Mouse (Mus musculus): ENCODE measurements around the gene 4933436I01Rik. TPM values are rescaled to one million over a fixed set of nuclear protein-coding genes. Genes with fewer than 3 reads are reported as not detected.

The 4933436I01Rik gene
- not detected in 2 replicates for polyA plus RNA-seq (2011; ENCODE audit: insufficient read length, low read depth, missing spikeins)

- no peak for TF ChIP-seq POLR2A (IDR thresholded peaks at IDR 0.05; ENCODE audit: low read depth, low read length)
- TF ChIP-seq CTCF (IDR thresholded peaks at IDR 0.05; ENCODE audit: borderline replicate concordance, insufficient read depth, low read length): no peak
- Histone ChIP-seq H3K4me1 (ENCODE audit: control insufficient read depth, insufficient read depth, low read length) (no peaks in the 10 kb centered on the region), H3K4me3 (ENCODE audit: insufficient read depth, low read length) (no peak within 1 kb of the TSS), H3K27ac (ENCODE audit: insufficient read depth, low read length) (no peak within 1 kb of the TSS)
Measured at GRCm38 (mm10) chrX:67921350-67921749, at the start of gene 4933436I01Rik. Gene 4933436I01Rik (minus strand): TSS chrX:67921450.

- no peaks in the 10 kb centered on the region for H3K4me1 ChIP-seq (ENCODE audit: control insufficient read depth, insufficient read depth, low read length)
- no peak overlapping the region for H3K4me3 ChIP-seq (ENCODE audit: insufficient read depth, low read length)
- no peak overlapping the region for H3K27ac ChIP-seq (ENCODE audit: insufficient read depth, low read length)
- TF ChIP-seq CTCF (IDR thresholded peaks at IDR 0.05; ENCODE audit: borderline replicate concordance, insufficient read depth, low read length): no peak
- TF ChIP-seq POLR2A (IDR thresholded peaks at IDR 0.05; ENCODE audit: low read depth, low read length): no peak
Measured at GRCm38 (mm10) chrX:67924769-67925470, 3.7 kb upstream of the 4933436I01Rik start.

GRCm38 (mm10) chrX:67883406-67883805 is 37.8 kb downstream of the 4933436I01Rik start:
- no peaks in the 10 kb centered on the region for H3K4me1 ChIP-seq (ENCODE audit: control insufficient read depth, insufficient read depth, low read length)
- H3K4me3 ChIP-seq (ENCODE audit: insufficient read depth, low read length): no peak overlapping the region
- no peak overlapping the region for H3K27ac ChIP-seq (ENCODE audit: insufficient read depth, low read length)
- TF ChIP-seq POLR2A (IDR thresholded peaks at IDR 0.05; ENCODE audit: low read depth, low read length) (no peak), CTCF (IDR thresholded peaks at IDR 0.05; ENCODE audit: borderline replicate concordance, insufficient read depth, low read length) (no peak)

Other genes with a start within 250 kb of the 4933436I01Rik start
- not detected in 2 replicates for gene Gm1140, start 227.9 kb downstream of the 4933436I01Rik start, polyA plus RNA-seq (2011; ENCODE audit: insufficient read length, low read depth, missing spikeins)
- not detected in 2 replicates for gene Gm14692, start 225.8 kb downstream of the 4933436I01Rik start, polyA plus RNA-seq (2011; ENCODE audit: insufficient read length, low read depth, missing spikeins)

Measured in embryonic fibroblast, embryonic 13.5 days (primary cell).